Mouse (Mus musculus) erythroid progenitor cell, adult 5-6 weeks (primary cell): ENCODE measurements around the gene Lrp5. TPM values are rescaled to one million over a fixed set of nuclear protein-coding genes. Genes with fewer than 3 reads are reported as not detected.

Source experiments
- ATAC-seq: replicated peaks from 2 replicates; pipeline ENCODE4 v1.8.0; 2016; ENCODE audit warnings: moderate number of reproducible peaks, mild to moderate bottlenecking, moderate TSS enrichment, inconsistent platforms; ENCODE audit not compliant: poor library complexity, low FRiP score, severe bottlenecking
- total RNA-seq, 2 experiments: library from RNA; stranded (forward) in 1 of 2; stranded (reverse) in 1 of 2; fragments of 150-400 nt in 1 of 2; fragments of 186-747, 209-891 nt in 1 of 2; gene quantifications; 2 replicates each; pipeline versions ENCODE4 v1.2.3 to v1.2.4; 2015 to 2017; ENCODE audit warnings: low replicate concordance in 2 of 2

Gene Lrp5
- total RNA-seq, 2 experiments from 2014 or later, result 0.42 to 1.9 TPM

DNA sequence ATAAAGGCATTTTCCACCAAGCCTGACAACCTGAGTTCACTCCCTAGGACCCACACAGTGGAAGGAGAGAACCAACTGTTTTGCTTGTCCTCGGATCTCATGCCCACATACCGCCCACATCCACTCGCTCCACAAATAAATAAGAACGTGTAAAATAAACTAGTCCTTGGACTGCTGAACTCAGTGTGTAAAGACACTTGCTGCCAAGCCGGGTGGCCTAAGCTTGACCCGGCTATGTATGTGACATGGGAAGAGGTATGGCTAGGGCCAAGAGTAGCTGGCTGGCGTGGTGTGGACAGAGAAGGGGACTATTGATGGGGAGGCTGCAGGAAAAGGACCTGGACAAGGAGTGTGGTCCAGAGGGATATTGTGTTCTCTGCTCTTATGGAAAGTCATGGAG is 11.7 kb upstream of the Lrp5 start:
- ATAC-seq, result no peak

DNA sequence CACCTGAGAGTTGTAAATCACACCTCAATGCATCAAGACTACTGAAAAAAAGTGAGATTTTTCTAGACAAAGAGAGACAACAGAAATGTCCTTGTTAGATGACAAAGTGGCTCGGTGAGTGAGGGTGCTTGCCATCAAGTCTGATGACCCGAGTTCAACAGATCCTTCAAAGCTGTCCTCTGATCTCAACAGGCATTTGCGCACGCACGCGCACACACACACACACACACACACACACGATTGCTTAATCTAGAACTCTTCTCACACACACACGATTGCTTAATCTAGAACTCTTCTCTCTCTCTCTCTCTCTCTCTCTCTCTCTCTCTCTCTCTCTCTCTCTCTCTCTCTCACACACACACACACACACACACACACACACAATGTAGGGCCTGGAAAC is 9.6 kb upstream of the Lrp5 start:
- ATAC-seq, result no peak

DNA sequence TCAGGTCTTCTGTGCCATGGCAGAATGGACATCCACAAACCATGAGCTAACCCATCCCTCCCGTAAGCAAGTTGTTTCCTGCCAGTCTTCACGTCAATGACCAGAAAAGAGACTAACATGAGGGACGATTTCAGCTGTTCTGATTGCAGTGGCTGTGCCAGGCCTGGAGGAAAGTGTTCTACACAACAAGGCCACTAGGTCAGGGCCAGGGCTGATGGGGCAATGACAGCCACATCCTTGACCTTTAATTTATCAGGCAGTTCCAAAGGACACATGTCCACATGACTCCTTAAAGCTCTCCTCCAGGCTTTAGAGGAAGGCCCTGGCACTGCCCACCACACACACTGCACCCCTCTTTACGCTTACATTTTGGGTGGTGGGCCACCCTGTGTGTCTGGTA is 9.1 kb upstream of the Lrp5 start:
- ATAC-seq, result no peak

DNA sequence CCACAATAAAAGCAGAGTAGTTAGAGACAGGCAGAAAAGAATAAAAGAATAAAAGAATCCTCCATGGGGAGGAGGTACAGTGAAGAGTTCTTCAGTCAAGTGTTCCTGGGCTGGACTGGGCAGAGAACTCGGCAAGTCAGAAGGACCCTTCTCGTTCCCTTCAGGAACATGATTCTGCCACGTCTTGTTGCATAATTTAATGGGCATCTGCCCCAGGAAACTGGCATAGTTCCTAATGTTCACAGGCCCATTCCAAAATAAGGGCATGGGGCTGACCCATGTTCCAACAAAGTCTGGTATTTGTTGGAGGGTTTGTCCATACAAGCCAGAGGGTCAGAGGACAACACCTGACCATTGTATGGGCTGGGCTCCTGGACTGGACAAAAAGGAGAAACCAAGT is 8.6 kb upstream of the Lrp5 start:
- no peak for ATAC-seq

DNA sequence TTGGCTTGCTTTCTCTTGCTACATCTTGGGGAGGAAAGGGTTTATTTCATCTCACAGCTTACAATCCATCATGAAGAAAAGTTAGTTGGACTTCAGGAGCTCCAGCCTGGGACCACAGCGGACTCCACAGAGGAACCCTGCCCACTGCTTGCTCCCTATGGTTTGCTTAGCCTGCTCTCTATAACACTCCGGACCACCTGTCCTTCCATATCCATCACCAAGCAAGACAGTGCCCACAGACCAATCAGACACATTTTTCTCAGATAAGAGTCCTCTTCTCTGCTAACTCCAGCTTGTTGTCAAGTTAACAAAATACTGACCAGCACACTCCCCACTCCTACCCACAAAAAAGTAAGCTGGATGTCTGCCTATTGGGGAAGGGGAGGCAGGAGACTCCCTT is 8.1 kb upstream of the Lrp5 start:
- no peak for ATAC-seq

DNA sequence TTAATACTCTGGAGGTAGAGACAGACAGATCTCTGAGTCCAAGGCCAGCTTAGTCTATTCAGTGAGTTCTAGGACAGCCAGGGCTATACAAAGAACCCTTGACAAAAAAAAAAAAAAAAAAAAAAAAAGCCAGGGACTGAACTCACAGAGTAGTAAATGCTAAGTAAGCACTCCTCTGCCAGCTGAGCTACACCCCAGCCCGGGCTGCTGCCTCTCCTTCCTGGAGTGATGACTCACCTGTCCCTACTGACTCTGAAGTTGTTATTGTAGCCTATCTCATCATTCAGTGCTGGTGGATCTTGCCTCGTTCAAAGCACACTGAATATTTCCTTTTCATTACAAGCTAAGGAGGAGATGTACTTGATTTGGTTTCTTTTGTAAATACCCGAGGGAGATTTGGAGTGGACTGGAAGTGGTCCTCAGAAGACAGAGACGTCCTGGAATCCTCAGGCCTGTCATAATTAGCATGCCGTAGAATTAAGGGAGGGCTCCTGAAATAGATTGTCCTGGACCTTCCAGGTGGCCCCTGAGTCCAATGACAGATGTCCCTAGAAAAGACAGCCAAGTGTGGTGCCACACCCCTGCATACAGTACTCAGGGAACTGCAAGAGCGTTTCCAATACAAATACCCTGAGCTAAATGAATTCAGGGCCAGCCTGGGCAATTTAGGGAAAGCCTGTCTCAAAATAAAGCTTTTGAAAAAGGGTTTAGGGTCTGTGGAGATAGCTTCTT is 6.2 kb upstream of the Lrp5 start:
- ATAC-seq, result no peak

DNA sequence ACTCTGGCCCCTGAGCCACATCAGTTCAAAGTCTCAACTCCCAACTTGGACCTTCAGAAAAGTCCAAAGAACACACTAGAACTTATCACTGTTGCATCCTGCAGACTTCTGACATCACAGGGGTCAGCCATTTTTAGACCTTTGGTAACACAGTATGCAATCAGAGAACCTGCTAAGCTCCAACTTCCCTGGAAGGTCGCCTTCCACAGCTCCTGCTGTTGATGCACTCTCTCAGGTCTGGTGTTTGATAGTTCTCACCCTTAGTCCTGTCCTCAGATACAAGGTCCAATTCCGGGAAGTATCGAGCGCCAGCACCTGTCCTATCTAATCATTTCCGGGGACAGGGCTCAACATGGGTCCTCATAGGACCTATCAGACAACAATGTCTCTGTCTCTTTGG is 5.0 kb upstream of the Lrp5 start:
- ATAC-seq, result no peak

DNA sequence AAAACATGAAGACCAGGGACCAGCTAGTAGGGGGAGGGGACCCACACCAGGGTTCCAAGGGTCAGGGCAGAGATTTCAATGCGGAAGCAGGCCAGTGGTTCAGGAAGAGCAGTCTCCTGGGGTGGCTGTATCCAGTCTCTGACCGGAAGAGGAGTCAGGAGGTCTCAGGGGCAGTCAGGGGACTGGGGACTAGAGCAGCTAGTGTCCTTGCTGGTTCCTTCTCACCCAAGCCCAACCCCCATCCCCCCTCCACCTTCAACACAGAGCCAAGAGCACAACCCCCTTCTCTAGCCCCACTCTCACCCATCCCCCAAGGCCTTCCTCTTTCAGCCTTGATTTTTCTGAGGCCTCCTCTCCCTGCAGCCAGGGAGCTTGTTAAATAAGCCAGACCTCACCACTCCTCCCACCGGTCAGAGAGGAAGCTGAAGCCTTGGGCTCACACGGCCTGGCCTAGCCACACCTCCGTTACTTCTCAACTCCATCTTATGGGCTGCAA is 1.4 kb upstream of the Lrp5 start:
- no peak for ATAC-seq

DNA sequence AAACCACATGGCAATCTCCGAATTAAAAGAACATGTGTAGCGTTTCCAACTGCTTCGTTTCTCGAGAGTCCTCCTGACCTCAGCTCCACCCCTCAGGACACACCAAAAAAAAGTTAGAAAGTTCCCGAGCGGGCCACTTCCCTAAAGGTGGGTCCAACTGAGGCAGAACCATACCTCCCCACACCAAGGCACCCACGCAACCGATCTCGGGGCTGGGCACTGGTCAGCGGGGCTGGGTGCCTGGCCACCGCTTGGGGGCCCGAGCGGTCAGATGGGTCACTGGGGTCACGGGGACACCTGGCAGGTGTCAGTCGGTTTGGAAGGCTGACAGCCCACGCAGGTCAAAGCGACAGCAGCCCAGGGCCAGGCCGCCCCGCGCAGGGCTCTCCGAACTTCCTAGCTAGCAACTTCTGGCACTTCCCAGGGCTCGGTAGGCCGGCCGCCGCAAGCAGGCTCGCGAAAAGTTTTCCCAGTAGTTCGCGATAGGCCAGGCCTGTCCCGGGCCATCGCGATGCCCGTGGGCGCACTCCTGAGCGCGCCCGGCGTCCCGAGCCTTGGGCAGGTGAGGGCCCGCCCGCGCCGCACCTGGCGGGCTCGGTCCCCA is 651 bp downstream of the Lrp5 start:
- no peak for ATAC-seq

DNA sequence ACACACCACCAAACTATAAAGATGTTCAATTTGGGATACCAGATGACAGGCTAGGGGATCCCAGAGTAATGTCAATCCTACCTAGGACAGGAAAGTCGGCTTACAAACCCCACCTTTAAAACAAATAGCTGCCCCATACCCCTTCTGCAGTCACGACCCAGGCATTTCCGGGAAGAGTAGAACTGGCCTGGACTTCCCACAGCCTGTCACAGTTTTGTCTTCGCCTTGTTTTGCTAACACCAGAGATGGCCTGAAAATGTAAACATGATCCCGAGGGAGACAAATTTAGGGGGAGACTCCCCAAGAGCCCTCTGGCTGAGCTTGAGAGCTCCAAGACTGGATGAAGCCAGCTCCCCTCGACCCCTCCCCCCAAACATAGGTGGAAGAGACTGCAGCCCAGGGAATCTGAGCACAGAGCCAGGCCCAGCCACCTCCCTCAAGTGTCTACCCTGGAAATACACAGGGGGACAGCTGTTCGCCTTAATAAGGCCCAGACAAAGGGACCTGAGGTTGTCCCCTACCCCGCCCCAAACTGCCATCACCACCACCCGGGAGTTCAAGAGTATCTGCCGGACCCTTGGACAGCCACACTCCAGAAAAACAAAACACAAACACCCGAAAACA is 1.3 kb downstream of the Lrp5 start:
- no peak for ATAC-seq

DNA sequence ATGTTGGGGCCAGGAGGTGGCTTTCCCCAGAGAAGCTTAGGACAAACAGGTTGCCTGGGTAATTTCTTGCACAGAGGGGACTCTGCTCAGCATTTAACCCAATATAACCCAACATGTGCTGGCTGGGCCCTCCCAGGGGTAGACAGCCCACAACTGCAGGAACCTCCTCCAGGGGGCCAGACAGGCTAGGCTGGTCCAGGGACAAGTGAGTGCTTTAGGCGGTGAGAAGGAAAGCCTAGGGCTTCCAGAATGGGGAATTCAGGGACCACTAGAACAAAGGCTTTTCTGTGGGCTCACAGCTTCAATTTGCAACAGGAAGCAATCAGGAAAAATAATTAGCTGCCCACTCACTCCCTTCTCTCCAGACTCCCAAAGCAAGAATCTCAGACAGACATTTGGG is 1.9 kb downstream of the Lrp5 start:
- no peak for ATAC-seq

DNA sequence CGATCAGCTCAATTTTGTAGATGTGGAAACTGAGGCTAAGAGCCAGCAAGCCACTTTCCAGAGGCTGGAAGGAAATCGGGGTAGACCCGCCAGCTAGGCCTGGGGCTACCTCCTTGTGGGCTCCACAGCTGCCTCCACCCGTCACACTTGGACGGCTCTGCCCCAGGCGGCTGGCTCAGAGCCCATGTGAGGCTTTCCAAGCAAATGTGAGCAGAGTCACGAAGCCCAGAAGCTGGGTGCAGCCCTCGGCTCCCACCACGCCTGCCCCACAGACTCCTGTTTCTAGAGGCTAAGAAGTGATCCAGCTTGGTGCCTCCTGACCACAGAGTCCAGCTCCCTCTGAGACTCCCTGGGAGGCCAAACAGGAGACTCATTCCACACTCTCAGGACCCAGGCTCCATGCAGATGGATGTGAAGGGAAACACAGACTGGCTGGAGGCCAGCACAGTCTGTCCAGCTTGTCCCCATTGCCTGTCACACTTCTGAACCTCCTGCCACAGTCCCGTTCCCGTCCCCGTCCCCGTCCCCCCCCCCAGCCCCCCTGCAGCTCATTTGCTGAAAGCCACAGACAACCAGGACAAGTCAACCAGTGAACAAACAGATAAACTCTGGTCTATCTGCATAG is 4.9 kb downstream of the Lrp5 start:
- no peak for ATAC-seq

DNA sequence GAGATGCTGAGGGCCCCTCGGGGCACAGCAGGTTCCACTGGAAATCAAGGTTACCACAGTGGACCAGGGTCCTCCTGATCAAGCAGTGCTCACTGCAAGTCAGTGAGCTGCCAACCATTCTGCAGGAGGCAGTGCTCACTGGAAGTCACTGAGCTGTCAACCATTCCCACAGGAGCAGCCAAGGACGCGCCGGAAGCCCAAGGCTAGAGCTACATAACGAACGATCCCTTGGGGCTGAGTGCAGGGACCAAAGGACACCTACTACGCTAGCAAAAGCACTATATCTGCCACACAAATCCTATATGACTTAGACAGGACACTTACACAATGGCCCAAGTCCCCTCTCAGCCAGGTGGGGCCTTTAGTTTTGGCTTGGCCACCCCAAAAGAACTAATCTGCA is 5.6 kb downstream of the Lrp5 start:
- no peak for ATAC-seq

DNA sequence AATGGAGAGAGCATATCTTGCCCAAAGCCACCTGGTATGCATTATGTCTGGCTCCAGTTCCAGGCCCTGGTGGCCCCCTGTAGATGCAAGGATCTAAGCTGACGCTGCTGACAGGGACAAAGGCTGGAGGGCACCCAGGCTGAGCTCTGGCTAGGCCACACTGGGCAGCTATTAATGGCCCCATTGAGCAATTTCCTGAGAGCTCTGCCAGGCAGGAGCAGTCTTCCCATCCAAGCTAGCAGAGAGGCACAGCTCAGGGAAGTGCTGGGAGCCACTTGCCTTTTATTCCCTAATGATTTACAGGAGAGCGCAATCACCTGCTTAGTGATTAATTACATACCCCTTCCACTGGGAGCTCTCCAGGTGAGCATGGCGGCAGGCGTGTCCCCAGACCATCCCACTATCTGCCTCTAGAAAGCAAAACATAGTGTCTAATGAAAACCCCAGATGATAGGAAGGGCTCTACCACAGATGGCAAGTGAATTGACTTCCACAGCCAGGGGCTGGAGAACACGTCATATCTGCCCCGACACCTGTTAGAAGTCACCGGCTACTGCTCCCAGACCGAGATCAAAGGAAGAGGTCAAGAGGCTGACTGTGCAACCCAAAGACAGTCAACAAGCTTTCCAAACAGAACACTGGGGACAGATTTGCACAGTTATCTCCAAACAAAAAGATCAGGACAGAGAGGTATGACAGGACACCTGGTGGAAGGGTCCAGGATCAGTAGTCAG is 12.1 kb downstream of the Lrp5 start:
- no peak for ATAC-seq

DNA sequence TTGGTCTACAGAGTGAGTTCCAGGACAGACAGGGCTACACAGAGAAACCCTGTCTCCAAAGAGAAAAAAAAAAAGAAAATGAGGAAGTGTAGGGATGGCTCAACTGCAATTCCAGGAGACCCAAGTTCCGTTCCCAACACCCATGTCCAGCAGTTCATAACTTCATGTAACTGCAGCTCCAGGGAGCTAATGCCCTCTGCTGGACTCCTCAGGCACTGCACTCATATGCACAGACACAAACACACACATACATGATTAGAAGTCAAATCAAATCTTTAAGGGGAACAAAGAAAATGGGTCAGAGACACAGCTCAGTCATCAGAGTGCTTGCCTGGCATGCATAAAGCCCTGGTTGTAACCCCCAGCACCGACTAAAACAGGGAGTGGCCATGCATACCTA is 13.2 kb downstream of the Lrp5 start:
- ATAC-seq, result no peak

DNA sequence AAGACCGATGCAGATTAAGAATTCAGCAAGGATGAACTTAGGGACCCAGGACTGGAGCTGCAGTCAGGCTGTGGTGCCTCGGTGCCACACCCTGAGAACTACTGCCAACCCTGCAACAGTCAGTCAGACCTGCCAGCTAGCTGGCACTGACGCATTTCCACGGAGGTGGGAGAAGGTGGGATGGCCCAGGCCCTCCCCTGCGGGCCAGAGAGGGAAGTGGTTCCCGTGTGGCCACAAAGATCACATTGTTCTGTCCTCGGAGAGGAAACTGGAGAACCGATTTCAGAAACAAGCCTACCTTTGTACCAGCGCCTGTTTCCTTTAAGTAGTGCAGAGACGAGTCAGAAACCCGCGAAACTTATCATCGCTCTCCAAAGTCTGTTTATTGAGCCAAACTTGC is 17.3 kb downstream of the Lrp5 start:
- ATAC-seq, result no peak

DNA sequence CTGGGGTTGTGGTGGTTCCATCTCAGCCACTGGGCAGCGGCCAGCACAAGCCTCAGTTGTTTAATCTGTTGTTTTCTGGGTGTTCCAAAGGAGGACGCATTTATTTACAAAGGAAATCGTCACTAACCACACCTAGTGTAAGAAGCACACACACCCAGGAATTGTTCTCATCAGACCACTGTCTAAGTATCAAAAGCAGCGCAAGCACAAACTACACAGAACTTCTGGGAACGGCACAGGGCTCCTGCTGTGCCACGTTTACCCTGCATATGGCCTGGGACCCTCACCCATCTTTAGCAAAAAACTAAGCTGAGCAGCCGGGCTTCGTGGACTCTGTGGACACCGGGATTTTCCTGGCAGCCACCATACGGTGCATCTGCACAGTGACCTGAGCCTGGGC is 17.8 kb downstream of the Lrp5 start:
- ATAC-seq, result no peak

DNA sequence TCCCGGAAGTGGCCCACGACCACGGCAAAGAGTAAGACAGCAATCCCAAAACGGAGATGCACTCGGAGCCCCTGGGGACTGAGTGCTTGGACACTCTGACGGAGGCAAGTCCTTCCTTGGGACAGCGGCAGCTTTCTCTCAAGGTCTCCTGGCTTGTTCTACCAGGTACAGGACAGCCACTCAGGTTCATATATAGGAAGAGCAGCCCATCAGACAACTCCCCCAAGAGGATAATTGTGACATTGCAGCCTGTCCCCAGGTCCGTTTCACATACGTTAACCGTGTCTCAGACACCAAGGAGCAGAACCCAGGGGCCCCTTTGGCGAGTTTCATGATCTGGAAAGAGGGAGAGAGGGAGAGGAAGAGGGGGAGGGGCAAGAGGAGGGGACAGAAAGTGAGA is 18.4 kb downstream of the Lrp5 start:
- no peak for ATAC-seq

DNA sequence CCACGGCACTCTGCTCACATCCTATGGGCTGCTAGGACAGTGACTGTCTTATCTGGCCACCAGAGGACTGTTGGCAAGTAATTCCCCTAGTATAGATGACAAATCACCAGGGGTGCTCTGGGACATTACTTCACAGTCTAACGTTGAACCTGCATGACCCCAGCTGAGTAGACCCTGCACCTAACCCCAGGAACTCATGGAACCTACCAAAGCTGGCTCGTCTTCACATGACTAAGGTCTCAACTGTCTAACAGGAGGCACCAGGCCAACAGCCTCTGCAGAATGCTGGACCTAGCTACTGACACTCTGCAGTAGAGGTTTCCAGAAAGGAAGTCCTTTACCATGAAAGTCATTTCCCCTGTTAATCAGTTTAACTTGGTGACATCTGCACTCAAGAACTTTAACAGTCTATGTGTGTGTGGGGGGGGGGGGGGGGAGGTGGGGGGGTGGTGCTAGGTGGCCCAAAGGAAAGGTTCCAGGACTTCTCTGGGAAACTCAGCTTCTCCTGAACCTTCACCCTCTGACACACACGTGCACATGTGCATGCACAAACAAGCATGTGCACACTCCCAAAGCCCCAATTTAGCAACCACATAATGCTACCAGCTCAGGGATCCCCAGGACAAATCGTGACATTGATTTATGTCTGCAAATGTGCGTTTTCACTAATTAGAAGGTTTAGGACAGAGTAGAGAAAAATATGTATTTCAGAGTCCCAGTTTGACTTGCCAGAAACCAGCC is 19.0 kb downstream of the Lrp5 start:
- ATAC-seq, result no peak

DNA sequence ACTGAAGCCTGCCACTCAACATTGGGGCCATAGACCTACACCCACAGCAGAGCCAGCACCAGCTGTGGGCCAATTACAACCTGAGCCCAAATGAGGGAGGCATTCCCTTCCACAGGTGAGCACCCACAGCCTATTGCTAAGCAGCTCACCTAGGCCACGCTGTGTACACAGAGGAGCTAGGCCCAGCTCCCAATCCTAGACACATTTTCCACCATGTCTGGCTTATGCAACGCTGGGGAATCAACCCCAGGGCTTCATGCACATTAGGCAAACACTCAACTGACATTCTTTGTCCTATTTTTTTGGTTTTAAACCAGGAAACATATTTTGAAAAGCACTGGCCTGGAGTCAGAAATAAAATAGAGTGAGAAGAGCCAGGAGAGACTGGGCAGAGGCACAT is 19.7 kb downstream of the Lrp5 start:
- no peak for ATAC-seq
